Mouse (Mus musculus): ENCODE data around the gene Ccsap.
"Not testable (repeated sequence)": the region's sequence is repeated elsewhere in the genome, so short reads cannot be mapped to it uniquely, and the experiment has no call there.

DNA sequence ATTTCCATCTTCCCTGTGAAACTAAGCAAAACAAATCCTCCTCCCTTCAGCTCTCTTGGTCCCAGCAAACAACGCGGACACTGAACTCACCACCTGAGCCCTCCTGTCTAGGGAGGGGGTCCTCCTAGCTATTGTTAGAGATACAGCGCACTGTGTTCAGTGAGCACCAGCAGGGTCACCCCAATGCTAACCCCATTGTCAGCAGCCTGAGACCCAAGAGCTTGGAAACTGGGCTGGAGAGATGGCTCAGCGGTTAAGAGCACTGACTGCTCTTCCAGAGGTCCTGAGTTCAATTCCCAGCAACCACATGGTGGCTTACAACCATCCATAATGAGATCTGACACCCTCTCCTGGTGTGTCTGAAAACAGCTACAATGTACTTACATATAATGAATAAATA lies 50.7 kb downstream of the Ccsap start:
- TF ChIP-seq CTCF (IDR thresholded peaks at IDR 0.05; ENCODE audit: borderline replicate concordance, insufficient read depth, low read length); POLR2A (IDR thresholded peaks at IDR 0.05; ENCODE audit: low read depth, low read length): not testable (repeated sequence)

All from embryonic fibroblast, embryonic 13.5 days (primary cell).